ENCODE assay signal across 12 mouse cellular contexts in genomic region chr17:6748779-6749464, GRCm38 (mm10). TPM values are rescaled to one million over a fixed set of nuclear protein-coding genes. Genes with fewer than 3 reads are reported as not detected.
DNase-seq lines count a peak whose midpoint lies in the region; ATAC-seq and TF ChIP-seq lines count a peak whose summit lies in the region.
"Had no signal": no experiment of that assay in that cellular context is flagged by ENCODE, and none has a peak within 500 bp of the region (broad histone marks: within the 10 kb centered on the region; RNA-seq: fewer than 3 reads in every experiment).

No protein-coding gene starts in this region.

- H3K9me3 ChIP-seq in kidney, postnatal 0 days (replicated peaks; ENCODE audit: low read length), result no peaks in the 10 kb centered on the region
- no peaks in the 10 kb centered on the region for H3K9me3 ChIP-seq in heart, embryonic 11.5 days (replicated peaks; ENCODE audit: control insufficient read depth, low read length)
- no peaks in the 10 kb centered on the region for H3K9me3 ChIP-seq in hindbrain, embryonic 14.5 days (ENCODE audit: control insufficient read depth, low read length)
- H3K9me3 ChIP-seq: forebrain, embryonic 15.5 days; hindbrain, embryonic 12.5 days; stomach, embryonic 15.5 days had no signal

- H3K27me3 ChIP-seq in kidney, postnatal 0 days (ENCODE audit: insufficient read depth, low read length), result no peaks in the 10 kb centered on the region
- H3K27me3 ChIP-seq in heart, embryonic 11.5 days (ENCODE audit: control insufficient read depth, insufficient read depth, low read length), result no peaks in the 10 kb centered on the region
- no peaks in the 10 kb centered on the region for H3K27me3 ChIP-seq in hindbrain, embryonic 14.5 days (ENCODE audit: control insufficient read depth, insufficient read depth, low read length)
- H3K27me3 ChIP-seq: forebrain, embryonic 15.5 days; hindbrain, embryonic 12.5 days; stomach, embryonic 15.5 days had no signal

- no peak overlapping the region for H3K9ac ChIP-seq in kidney, postnatal 0 days (ENCODE audit: low read depth, low read length)
- 0 out of 2 replicates have a peak overlapping the region, but pooled peaks have one; percentile 11 for H3K9ac ChIP-seq in heart, embryonic 11.5 days (ENCODE audit: low read depth, low read length)
- no peak overlapping the region for H3K9ac ChIP-seq in hindbrain, embryonic 14.5 days
- H3K9ac ChIP-seq: forebrain, embryonic 15.5 days; hindbrain, embryonic 12.5 days; stomach, embryonic 15.5 days had no signal

- H3K36me3 ChIP-seq in kidney, postnatal 0 days (ENCODE audit: insufficient read depth, low read length), result peaks cover 30% of the 10 kb centered on the region
- peaks cover 10% of the 10 kb centered on the region; the same call in 1 of the 2 replicates for H3K36me3 ChIP-seq in heart, embryonic 11.5 days (ENCODE audit: control insufficient read depth, insufficient read depth, low read length)
- H3K36me3 ChIP-seq in hindbrain, embryonic 14.5 days (replicated peaks; ENCODE audit: control insufficient read depth, insufficient read depth), result no peaks in the 10 kb centered on the region
- H3K36me3 ChIP-seq: hindbrain, embryonic 12.5 days had no signal

- no peak for DNase-seq in kidney, postnatal 0 days (ENCODE audit: low spot score)
- DNase-seq in kidney, postnatal 4 days, result no peak
- peak; percentile 22 for DNase-seq in adipocyte (ENCODE audit: low spot score)
- DNase-seq in lung, postnatal 4 days, result peak; percentile 52 to 62
- DNase-seq in layer of hippocampus, postnatal 10 days (ENCODE audit: low spot score in 2 of 2), result no peak
- DNase-seq in hindbrain, embryonic 14.5 days (ENCODE audit: low spot score), result no peak

- 59% methylated on average over 17 of the region's 17 CpGs for WGBS in kidney, postnatal 0 days
- WGBS in heart, embryonic 11.5 days (ENCODE audit: insufficient replicate concordance), result 56% methylated on average over 17 of the region's 17 CpGs
- WGBS in hindbrain, embryonic 14.5 days, result 87% methylated on average over 17 of the region's 17 CpGs

- peaks cover 25% of the 10 kb centered on the region for H3K4me1 ChIP-seq in kidney, postnatal 0 days (replicated peaks; ENCODE audit: insufficient read depth, low read length)
- peaks cover 40% of the 10 kb centered on the region for H3K4me1 ChIP-seq in heart, embryonic 11.5 days (ENCODE audit: control insufficient read depth, insufficient read depth, low read length)
- peaks cover 25% of the 10 kb centered on the region for H3K4me1 ChIP-seq in hindbrain, embryonic 14.5 days (replicated peaks; ENCODE audit: control insufficient read depth, insufficient read depth, low read length)

- no peak for ATAC-seq in kidney, postnatal 0 days (replicated peaks; ENCODE audit: low FRiP score, low read depth)
- ATAC-seq in heart, embryonic 11.5 days (replicated peaks; ENCODE audit: insufficient number of reproducible peaks, low FRiP score, low TSS enrichment), result no peak
- no peak for ATAC-seq in megakaryocyte, adult 5-6 weeks (ENCODE audit: poor library complexity, severe bottlenecking)
- ATAC-seq in hindbrain, embryonic 14.5 days (ENCODE audit: low FRiP score), result no peak
- ATAC-seq: forebrain, embryonic 15.5 days had no signal

- H3K27ac ChIP-seq in kidney, postnatal 0 days, result peak overlapping the region; percentile 81
- H3K27ac ChIP-seq in heart, embryonic 11.5 days (ENCODE audit: low read depth, low read length), result peak overlapping the region; percentile 83
- H3K27ac ChIP-seq in hindbrain, embryonic 14.5 days, result no peak overlapping the region
- H3K27ac ChIP-seq: forebrain, embryonic 15.5 days; hindbrain, embryonic 12.5 days; layer of hippocampus, adult 2 months; stomach, embryonic 15.5 days had no signal

- no peak for TF ChIP-seq CTCF in kidney, postnatal 0 days (IDR thresholded peaks at IDR 0.05; ENCODE audit: low read depth)

- no peak overlapping the region for H3K4me2 ChIP-seq in kidney, postnatal 0 days (ENCODE audit: low read length)
- H3K4me2 ChIP-seq in heart, embryonic 11.5 days, result no peak overlapping the region
- no peak overlapping the region for H3K4me2 ChIP-seq in hindbrain, embryonic 14.5 days (replicated peaks)
- H3K4me2 ChIP-seq: forebrain, embryonic 15.5 days; hindbrain, embryonic 12.5 days; stomach, embryonic 15.5 days had no signal

- H3K4me3 ChIP-seq in kidney, postnatal 0 days (replicated peaks; ENCODE audit: low read depth, low read length), result no peak overlapping the region
- H3K4me3 ChIP-seq in heart, embryonic 11.5 days (ENCODE audit: low read depth, low read length), result no peak overlapping the region
- no peak overlapping the region for H3K4me3 ChIP-seq in hindbrain, embryonic 14.5 days (replicated peaks; ENCODE audit: low read length)
- H3K4me3 ChIP-seq: forebrain, embryonic 15.5 days; hindbrain, embryonic 12.5 days; layer of hippocampus, adult 2 months; stomach, embryonic 15.5 days had no signal

RNA-seq across cellular contexts. Expression of gene Ezr, which starts 33.7 kb away (rescaled TPM):
- polyA plus RNA-seq in kidney, postnatal 0 days (2015; fragmentation: Nextera tagmentation; extraction: Ambion mirVana), result 281 and 313 TPM in 2 replicates
- polyA plus RNA-seq in heart, embryonic 11.5 days (2014; fragmentation: Nextera tagmentation; extraction: Ambion mirVana), result 89.2 and 109 TPM in 2 replicates
- 10 to 100 TPM; 51.0 to 56.6 TPM for total RNA-seq in layer of hippocampus, postnatal 10 days (2021)
- 45.8 and 49.8 TPM in 2 replicates for total RNA-seq in megakaryocyte, adult 5-6 weeks (2015)
- 130 and 175 TPM in 2 replicates for total RNA-seq in megakaryocyte, adult 5-6 weeks (2017)
- polyA plus RNA-seq in hindbrain, embryonic 14.5 days (2014; fragmentation: Nextera tagmentation; extraction: Ambion mirVana), result 60.1 and 67.4 TPM in 2 replicates

Comparison
In these comparisons a context has a peak if more than half of its experiments do, and no peak if none do; other contexts are left out.
1. DNase-seq: peak in adipocyte (single experiment) and lung, postnatal 4 days (2 of 2); none in kidney, postnatal 0 days (single experiment), kidney, postnatal 4 days (0 of 2), layer of hippocampus, postnatal 10 days (0 of 2) and hindbrain, embryonic 14.5 days (single experiment).